Mouse (Mus musculus) stomach, embryonic 15.5 days (tissue): ENCODE data around the gene Pea15a. TPM values are rescaled to one million over a fixed set of nuclear protein-coding genes. Genes with fewer than 3 reads are reported as not detected.

Source experiments
- ATAC-seq: fragments of 200-750 bp; cut with Nextera tagmentation; 2 replicates; pipeline ENCODE4 v1.8.0; 2017; ENCODE audit warnings: low read depth, moderate number of reproducible peaks, moderate TSS enrichment; ENCODE audit not compliant: insufficient read depth, low FRiP score
- H3K27ac ChIP-seq: fragments of 300-500 bp; sonication (generic); 2 replicates; pipeline ENCODE4 v1.5.1; 2015; ENCODE audit warnings: mild to moderate bottlenecking, inconsistent platforms
- H3K27me3 ChIP-seq: fragments of 300-500 bp; sonication (generic); replicated peaks from 2 replicates; pipeline ENCODE4 v1.6.1; 2015; ENCODE audit warnings: inconsistent platforms
- H3K36me3 ChIP-seq: fragments of 300-500 bp; sonication (generic); 2 replicates; pipeline ENCODE4 v1.6.1; 2015; ENCODE audit warnings: inconsistent platforms
- H3K4me1 ChIP-seq: fragments of 300-500 bp; sonication (generic); 2 replicates; pipeline ENCODE4 v1.6.1; 2015; ENCODE audit warnings: inconsistent platforms
- H3K4me2 ChIP-seq: fragments of 300-500 bp; sonication (generic); 2 replicates; pipeline ENCODE4 v1.6.1; 2015; ENCODE audit warnings: mild to moderate bottlenecking, inconsistent platforms
- H3K4me3 ChIP-seq: fragments of 300-500 bp; sonication (generic); replicated peaks from 2 replicates; pipeline ENCODE4 v1.5.1; 2015; ENCODE audit warnings: inconsistent platforms
- H3K9ac ChIP-seq: fragments of 300-500 bp; sonication (generic); 2 replicates; pipeline ENCODE4 v1.6.1; 2015; ENCODE audit warnings: inconsistent platforms
- H3K9me3 ChIP-seq: fragments of 300-500 bp; sonication (generic); 2 replicates; pipeline ENCODE4 v1.6.1; 2016; ENCODE audit warnings: inconsistent platforms
- WGBS: fragments of 180-500 bp; shearing (Covaris S2); methylation state at CpG from one replicate; pipeline ENCODE4 v1.1.7; 2015; 5-methylcytosine and 5-hydroxymethylcytosine counted together
- polyA plus RNA-seq: library from polyadenylated mRNA; unstranded; fragments of >200 nt; fragmentation: Nextera tagmentation; extraction: Ambion mirVana; gene quantifications from 2 replicates; pipeline ENCODE4 v1.2.1, GENCODE M21; 2015

Gene Pea15a
- polyA plus RNA-seq, 1 experiment from 2014 or later = 103 TPM

GRCm38 (mm10) chr1:172188891-172189290, 17.7 kb downstream of the Pea15a start:
- no peaks in the 10 kb centered on the region for H3K4me1 ChIP-seq
- ATAC-seq = no peak
- H3K9me3 ChIP-seq = no peaks in the 10 kb centered on the region
- no peak overlapping the region for H3K27ac ChIP-seq
- no peak overlapping the region for H3K4me2 ChIP-seq
- H3K9ac ChIP-seq = no peak overlapping the region
- H3K27me3 ChIP-seq = no peaks in the 10 kb centered on the region
- no peak overlapping the region for H3K4me3 ChIP-seq
- 65% methylated on average over 4 of the region's 4 CpGs for WGBS
- peaks cover 45% of the 10 kb centered on the region for H3K36me3 ChIP-seq

GRCm38 (mm10) chr1:172186401-172187289, 20.0 kb downstream of the Pea15a start:
- no peaks in the 10 kb centered on the region for H3K9me3 ChIP-seq
- H3K27ac ChIP-seq = no peak overlapping the region
- H3K4me1 ChIP-seq = no peaks in the 10 kb centered on the region
- WGBS = 93% methylated on average over 10 of the region's 10 CpGs
- H3K4me3 ChIP-seq = no peak overlapping the region
- ATAC-seq = no peak
- peaks cover 39% of the 10 kb centered on the region for H3K36me3 ChIP-seq
- H3K4me2 ChIP-seq = no peak overlapping the region
- H3K27me3 ChIP-seq = no peaks in the 10 kb centered on the region
- H3K9ac ChIP-seq = no peak overlapping the region

- H3K36me3 ChIP-seq = peaks cover 28% of the 10 kb centered on the region
- H3K27ac ChIP-seq = no peak overlapping the region
- H3K9ac ChIP-seq = no peak overlapping the region
- no peak overlapping the region for H3K4me3 ChIP-seq
- no peak for ATAC-seq
- no peak overlapping the region for H3K4me2 ChIP-seq
- no peaks in the 10 kb centered on the region for H3K9me3 ChIP-seq
- H3K27me3 ChIP-seq = no peaks in the 10 kb centered on the region
- H3K4me1 ChIP-seq = no peaks in the 10 kb centered on the region
Observed at GRCm38 (mm10) chr1:172183915-172184314, 22.7 kb downstream of the Pea15a start.

- no peaks in the 10 kb centered on the region for H3K9me3 ChIP-seq
- H3K4me1 ChIP-seq = no peaks in the 10 kb centered on the region
- ATAC-seq = no peak
- H3K4me3 ChIP-seq = no peak overlapping the region
- H3K27me3 ChIP-seq = no peaks in the 10 kb centered on the region
- 97% methylated on average over 6 of the region's 6 CpGs for WGBS
- peaks cover 23% of the 10 kb centered on the region for H3K36me3 ChIP-seq
- no peak overlapping the region for H3K4me2 ChIP-seq
- no peak overlapping the region for H3K9ac ChIP-seq
- H3K27ac ChIP-seq = no peak overlapping the region
Observed at GRCm38 (mm10) chr1:172183056-172183455, 23.5 kb downstream of the Pea15a start.

GRCm38 (mm10) chr1:172181777-172182176, 24.8 kb downstream of the Pea15a start:
- Histone ChIP-seq H3K27me3 (no peaks in the 10 kb centered on the region), H3K4me2 (no peak overlapping the region), H3K4me1 (no peaks in the 10 kb centered on the region), H3K4me3 (no peak overlapping the region), H3K36me3 (peaks cover 11% of the 10 kb centered on the region), H3K9me3 (no peaks in the 10 kb centered on the region), H3K27ac (no peak overlapping the region), H3K9ac (no peak overlapping the region)
- WGBS = 86% methylated on average over 3 of the region's 3 CpGs
- ATAC-seq = no peak

- Histone ChIP-seq H3K27ac (0 out of 2 replicates have a peak overlapping the region, but pooled peaks have one; percentile 40), H3K9me3 (no peaks in the 10 kb centered on the region), H3K36me3 (peaks cover 9% of the 10 kb centered on the region), H3K27me3 (no peaks in the 10 kb centered on the region), H3K4me1 (no peaks in the 10 kb centered on the region), H3K4me3 (no peak overlapping the region), H3K9ac (no peak overlapping the region), H3K4me2 (no peak overlapping the region)
- WGBS = 49% methylated on average over 4 of the region's 4 CpGs
- no peak; the same call in 1 of the 2 replicates for ATAC-seq
Observed at GRCm38 (mm10) chr1:172180881-172181280, 25.7 kb downstream of the Pea15a start.

- Histone ChIP-seq H3K9ac (no peak overlapping the region), H3K36me3 (peaks cover 23% of the 10 kb centered on the region), H3K27me3 (no peaks in the 10 kb centered on the region), H3K4me2 (no peak overlapping the region), H3K9me3 (no peaks in the 10 kb centered on the region), H3K4me1 (no peaks in the 10 kb centered on the region), H3K4me3 (no peak overlapping the region), H3K27ac (no peak overlapping the region)
- WGBS = 66% methylated on average over 7 of the region's 7 CpGs
- no peak for ATAC-seq
Observed at GRCm38 (mm10) chr1:172179102-172179501, 27.5 kb downstream of the Pea15a start.

GRCm38 (mm10) chr1:172177791-172178190, 28.8 kb downstream of the Pea15a start:
- Histone ChIP-seq H3K4me3 (no peak overlapping the region), H3K9ac (no peak overlapping the region), H3K4me2 (no peak overlapping the region), H3K9me3 (no peaks in the 10 kb centered on the region), H3K4me1 (no peaks in the 10 kb centered on the region), H3K27ac (no peak overlapping the region), H3K27me3 (no peaks in the 10 kb centered on the region), H3K36me3 (peaks cover 34% of the 10 kb centered on the region)
- ATAC-seq = no peak
- 89% methylated on average over 7 of the region's 7 CpGs for WGBS

GRCm38 (mm10) chr1:172173181-172173580, 33.4 kb downstream of the Pea15a start:
- Histone ChIP-seq H3K9me3 (no peaks in the 10 kb centered on the region), H3K4me1 (no peaks in the 10 kb centered on the region), H3K27ac (no peak overlapping the region), H3K27me3 (no peaks in the 10 kb centered on the region), H3K36me3 (peaks cover 46% of the 10 kb centered on the region), H3K4me2 (no peak overlapping the region), H3K9ac (no peak overlapping the region), H3K4me3 (no peak overlapping the region)
- ATAC-seq = no peak
- 85% methylated on average over 5 of the region's 5 CpGs for WGBS

GRCm38 (mm10) chr1:172172381-172172780, 34.2 kb downstream of the Pea15a start:
- Histone ChIP-seq H3K9me3 (no peaks in the 10 kb centered on the region), H3K4me2 (no peak overlapping the region), H3K27ac (no peak overlapping the region), H3K9ac (no peak overlapping the region), H3K4me1 (no peaks in the 10 kb centered on the region), H3K36me3 (peaks cover 52% of the 10 kb centered on the region), H3K4me3 (no peak overlapping the region), H3K27me3 (no peaks in the 10 kb centered on the region)
- WGBS = 94% methylated on average over 21 of the region's 21 CpGs
- no peak for ATAC-seq

- Histone ChIP-seq H3K4me3 (no peak overlapping the region), H3K9me3 (no peaks in the 10 kb centered on the region), H3K4me2 (no peak overlapping the region), H3K36me3 (peaks cover 48% of the 10 kb centered on the region), H3K27ac (no peak overlapping the region), H3K4me1 (no peaks in the 10 kb centered on the region), H3K9ac (no peak overlapping the region), H3K27me3 (no peaks in the 10 kb centered on the region)
- no peak for ATAC-seq
- WGBS = 94% methylated on average over 5 of the region's 5 CpGs
Observed at GRCm38 (mm10) chr1:172169809-172170208, 36.8 kb downstream of the Pea15a start.

GRCm38 (mm10) chr1:172167911-172168310, 38.7 kb downstream of the Pea15a start:
- Histone ChIP-seq H3K27me3 (no peaks in the 10 kb centered on the region), H3K4me1 (no peaks in the 10 kb centered on the region), H3K4me3 (no peak overlapping the region), H3K4me2 (no peak overlapping the region), H3K27ac (no peak overlapping the region), H3K9ac (no peak overlapping the region), H3K9me3 (no peaks in the 10 kb centered on the region), H3K36me3 (peaks cover 33% of the 10 kb centered on the region)
- ATAC-seq = no peak
- 87% methylated on average over 5 of the region's 5 CpGs for WGBS
